Mouse (Mus musculus) liver, embryonic 14.5 days (tissue): ENCODE measurements around the gene Cenpx.

Experiments used
- CTCF ChIP-seq: IDR thresholded peaks from 2 replicates; pipeline ENCODE4 v1.5.1; 2016; ENCODE audit warnings: antibody characterized with exemption, low read depth, control low read depth
- EP300 ChIP-seq: IDR thresholded peaks from 2 replicates; pipeline ENCODE4 v1.6.1; 2016; ENCODE audit warnings: antibody characterized with exemption, low read depth

DNA sequence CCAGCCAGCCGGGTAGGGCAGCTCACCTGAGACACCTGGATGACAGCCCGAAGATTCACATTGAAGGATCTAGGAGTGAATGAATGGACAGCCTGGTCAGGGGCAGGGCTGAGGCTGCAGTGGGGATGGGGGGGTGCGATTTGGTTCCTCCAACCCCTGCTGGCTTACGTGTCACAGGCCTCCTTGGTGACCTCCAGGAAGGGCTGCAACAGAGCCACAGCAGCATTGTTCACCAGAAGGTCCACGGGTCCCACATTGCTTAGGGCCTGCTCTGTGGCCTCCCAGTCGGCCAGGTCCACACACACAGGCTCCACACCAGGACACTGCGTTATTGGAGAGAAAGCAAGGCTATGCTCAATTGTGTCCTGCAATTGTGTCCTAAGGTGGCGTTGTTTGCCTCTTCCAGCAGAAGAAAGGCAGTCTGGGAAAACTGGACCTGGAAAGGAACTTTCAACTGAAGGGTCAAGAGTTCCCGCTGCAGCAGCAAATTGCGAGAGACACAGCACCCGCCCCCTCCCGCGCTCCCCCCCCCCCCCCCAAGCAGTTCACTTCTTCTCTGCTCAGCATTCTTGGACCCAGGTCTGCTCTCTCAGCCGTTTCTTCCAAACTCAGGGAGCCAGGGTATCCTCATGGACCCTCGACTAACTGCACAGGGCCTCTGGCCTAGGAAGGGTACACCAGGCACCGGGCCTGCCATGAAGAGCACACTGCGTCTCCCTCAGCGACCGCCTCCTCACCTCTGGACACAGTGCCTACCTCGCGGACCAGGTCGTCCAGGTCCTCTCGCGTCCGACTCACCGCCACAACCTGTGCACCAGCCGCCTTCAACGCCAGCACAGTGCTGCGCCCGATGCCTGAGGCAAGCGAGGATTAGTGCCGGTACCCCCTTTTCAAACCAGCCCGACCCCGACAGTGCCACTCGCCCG lies 13.0 kb upstream of the Cenpx start:
- no peak for TF ChIP-seq CTCF
- TF ChIP-seq EP300, result no peak
